Mouse (Mus musculus): Measurements from ENCODE around the gene Gsto2. TPM values are rescaled to one million over a fixed set of nuclear protein-coding genes. Genes with fewer than 3 reads are reported as not detected.

Gene Gsto2
- total RNA-seq, 2 experiments from 2014 or later, result 1.9 to 2.0 TPM

DNA sequence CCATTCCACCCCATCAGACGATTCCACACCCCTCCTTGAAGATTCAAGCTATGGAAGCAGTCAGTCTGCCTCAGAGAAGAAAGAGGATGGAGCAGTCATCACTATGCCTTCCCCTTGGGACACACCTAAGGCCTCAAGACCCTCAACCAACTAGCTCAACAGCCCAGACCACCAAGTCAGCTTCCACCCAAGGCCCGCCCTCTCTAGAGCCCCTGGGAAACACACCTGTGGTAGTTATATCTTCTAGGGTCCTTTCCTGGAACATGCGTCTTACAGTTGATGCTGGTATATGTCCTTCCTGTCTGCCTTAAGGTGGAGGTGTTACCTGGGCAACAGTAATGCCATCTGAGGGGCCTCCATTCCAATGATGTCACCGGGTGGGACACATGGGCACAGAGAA lies 48.9 kb downstream of the Gsto2 start:
- DNase-seq (ENCODE audit: low spot score), result no peak
- intact Hi-C loops (cut with DNase I), result no loop called here

DNA sequence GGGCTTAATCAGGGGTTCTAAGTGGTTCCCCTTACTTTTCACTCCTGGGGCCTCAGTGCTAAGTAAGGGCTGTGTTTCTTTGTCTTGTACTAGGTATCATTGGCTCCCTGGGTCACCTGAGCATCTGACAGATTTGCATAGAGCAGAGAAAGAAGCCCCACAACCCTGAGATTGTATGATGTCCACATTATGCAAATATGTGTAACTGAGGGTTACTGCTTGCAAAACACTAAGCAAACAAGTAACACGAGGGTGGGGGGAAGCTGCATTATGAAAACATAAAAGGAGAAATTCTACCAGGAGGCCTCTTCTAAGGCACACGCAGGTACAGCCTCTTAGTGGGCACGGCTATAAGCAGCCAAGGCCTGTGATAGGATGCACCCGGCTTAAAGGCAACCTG lies 49.9 kb downstream of the Gsto2 start:
- intact Hi-C loops (cut with DNase I), result no loop called here
- DNase-seq (ENCODE audit: low spot score), result no peak

DNA sequence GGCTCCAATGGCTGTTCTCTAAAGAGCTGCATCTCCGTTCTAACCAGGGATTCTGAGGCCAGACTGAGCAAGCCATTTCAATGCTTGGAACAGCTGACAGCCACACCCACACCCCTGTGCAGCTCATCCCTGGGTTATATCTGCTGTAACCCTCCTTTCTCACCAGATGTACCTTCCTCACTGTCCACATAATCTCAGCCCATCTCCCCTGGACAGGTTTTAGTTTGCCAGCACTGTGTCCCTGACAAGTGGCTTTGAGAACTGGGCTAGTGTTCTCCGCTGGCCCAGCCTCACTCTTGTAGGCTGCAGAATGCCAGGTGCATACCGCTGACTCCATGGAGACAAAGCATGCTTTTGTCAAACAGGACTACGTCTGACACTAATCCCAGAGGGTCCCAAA lies 52.1 kb downstream of the Gsto2 start:
- intact Hi-C loops (cut with DNase I), result no loop called here

DNA sequence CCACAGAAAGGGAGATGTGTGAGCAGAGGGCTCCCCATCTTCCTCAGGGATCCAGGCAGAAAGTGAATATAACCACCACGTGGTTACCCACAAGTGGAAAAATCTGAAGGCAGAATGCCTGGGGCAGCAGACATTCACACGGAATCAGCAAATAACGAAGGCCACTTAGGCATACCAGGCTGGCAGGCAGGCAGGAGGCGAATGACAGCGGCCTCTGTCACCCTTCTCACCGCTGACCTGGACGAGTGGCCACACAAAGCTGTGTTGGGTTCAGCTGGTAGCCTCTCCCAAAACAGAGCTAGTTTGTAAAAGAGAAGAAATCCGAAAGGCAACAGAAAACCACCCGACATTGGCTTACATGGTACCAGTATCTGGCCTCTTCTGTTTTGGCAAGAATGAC lies 52.7 kb downstream of the Gsto2 start:
- intact Hi-C loops (cut with DNase I), result no loop called here

More for the DNA sequence above, 52.1 kb downstream of the Gsto2 start:
- no peak for DNase-seq (ENCODE audit: low spot score)

DNA sequence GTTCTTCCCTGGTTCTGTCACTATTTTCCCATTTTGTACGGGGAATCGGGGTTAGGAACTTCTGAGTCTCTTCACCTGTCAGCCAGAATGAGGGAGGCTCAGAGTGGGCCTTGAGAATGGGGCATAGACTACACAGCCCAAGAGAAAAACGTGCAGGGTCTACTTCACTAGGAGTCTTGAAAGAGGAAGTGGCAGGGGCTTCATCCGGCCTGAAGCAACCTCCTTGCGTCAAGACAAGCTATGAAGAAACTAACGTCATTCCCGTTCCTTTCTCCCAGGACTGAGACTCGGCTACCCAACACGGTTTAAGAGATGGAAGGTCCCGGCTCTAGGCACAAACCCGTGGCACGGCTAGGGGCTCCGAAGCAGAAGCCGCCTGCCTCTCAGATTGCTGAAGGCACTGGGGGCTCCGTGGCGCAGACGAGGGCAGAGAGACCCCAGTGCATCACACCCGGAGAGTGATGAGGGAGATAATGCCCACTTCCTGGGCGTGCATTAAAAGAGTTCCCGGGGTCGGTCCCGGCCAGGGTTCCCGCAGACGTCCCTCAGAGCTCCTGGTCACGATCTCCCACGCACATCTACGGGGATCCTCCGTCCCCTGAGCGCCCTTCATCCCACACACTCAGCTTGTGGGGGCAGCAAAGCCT lies 53.2 kb downstream of the Gsto2 start:
- intact Hi-C loops (cut with DNase I), result no loop called here
- no peak for DNase-seq (ENCODE audit: low spot score)

More for the DNA sequence above, 52.7 kb downstream of the Gsto2 start:
- no peak for DNase-seq (ENCODE audit: low spot score)

GRCm38 (mm10) chr19:47919126-47919965 lies 54.0 kb downstream of the Gsto2 start, which contains the start of the genes Cfap43 and Itprip:
Gene Cfap43 (minus strand): TSS chr19:47919287.
Gene Itprip (minus strand): TSS chr19:47919299.
- DNase-seq (ENCODE audit: low spot score), result peak; percentile 80
- intact Hi-C loops (cut with DNase I), result no loop called here

- intact Hi-C loops (cut with DNase I), result no loop called here
- peak; percentile 33 for DNase-seq (ENCODE audit: low spot score)
Measured at GRCm38 (mm10) chr19:47919966-47920375, 54.6 kb downstream of the Gsto2 start.

DNA sequence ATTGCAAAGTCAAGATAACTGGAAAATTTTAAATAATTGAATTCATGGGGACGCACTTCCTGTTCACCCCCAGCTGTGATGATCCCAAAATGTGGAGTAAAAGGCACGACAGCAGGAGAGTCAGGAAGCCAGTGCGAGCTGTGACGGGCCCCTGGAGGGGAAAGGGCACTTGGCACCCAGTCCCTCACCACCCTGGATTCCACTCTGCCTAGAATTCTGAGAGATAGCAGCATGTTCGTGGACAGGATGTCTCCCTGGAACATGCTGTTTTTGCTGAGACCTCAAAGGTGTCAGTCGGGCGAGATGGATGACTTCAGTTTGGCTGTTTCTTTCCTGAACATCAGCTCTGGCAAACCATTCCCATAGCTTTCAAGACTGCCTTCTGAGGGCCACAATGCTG lies 60.5 kb downstream of the Gsto2 start:
- no peak for DNase-seq (ENCODE audit: low spot score)
- intact Hi-C loops (cut with DNase I), result no loop called here

DNA sequence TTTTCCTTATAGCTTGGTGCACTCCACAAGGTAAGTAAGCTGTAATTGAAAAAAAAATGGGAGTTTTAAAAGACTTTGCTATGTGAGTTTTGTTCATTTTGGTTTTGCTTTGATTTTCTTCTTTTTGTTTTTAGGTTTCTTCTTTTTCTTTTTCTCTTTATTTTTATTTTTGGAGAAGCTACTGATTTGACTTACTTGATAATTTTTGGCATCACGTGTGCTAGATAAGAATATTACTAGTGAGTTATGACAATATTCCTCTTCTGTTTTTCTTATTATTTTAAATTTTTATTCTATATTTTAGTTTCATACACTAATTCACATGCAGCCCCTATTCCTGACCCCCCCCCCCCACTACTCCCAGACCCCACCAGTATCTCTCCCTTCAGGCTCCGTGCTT lies 61.7 kb downstream of the Gsto2 start:
- intact Hi-C loops (cut with DNase I), result no loop called here

GRCm38 (mm10) chr19:47929043-47929442 lies 63.7 kb downstream of the Gsto2 start:
- intact Hi-C loops (cut with DNase I), result no loop called here

More for the DNA sequence above, 61.7 kb downstream of the Gsto2 start:
- DNase-seq (ENCODE audit: low spot score), result no peak

DNA sequence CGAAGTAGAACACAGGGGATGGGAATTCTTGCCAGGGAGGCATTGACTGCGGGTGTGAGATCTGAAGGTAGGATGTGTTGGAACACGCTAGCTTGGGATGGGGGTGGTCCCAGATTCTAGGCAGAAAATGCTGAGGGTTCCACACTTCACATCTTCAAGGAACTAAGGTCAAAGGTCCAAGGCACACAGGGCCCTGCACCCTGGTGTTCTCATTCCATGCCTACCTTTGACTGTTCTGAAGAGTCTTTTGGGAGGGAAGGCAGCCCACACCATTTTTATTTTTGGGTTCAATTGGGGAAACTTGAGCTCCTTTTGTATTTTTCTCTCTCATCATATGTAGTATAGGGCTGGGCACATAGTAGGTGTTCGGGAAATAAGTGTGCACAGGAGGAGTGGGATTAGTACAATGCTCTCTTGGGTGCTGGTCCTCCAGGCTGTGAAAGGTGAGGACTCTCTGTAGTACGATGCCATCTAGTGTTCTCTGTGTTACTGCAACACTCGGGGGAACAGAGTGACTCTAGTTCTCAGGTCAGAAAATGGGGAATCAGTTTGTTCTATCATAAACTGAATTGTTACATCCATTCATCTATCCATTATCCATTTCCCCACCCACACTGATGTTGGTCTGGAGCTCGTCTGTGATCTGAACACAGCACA lies 66.8 kb downstream of the Gsto2 start:
- no peak for DNase-seq (ENCODE audit: low spot score)
- intact Hi-C loops (cut with DNase I), result loop anchor here (1.0 to 2.0 kb wide), 2 partner anchors 50 to 273 kb away; no protein-coding TSS in a partner anchor

More at GRCm38 (mm10) chr19:47929043-47929442, 63.7 kb downstream of the Gsto2 start:
- DNase-seq (ENCODE audit: low spot score), result no peak

- intact Hi-C loops (cut with DNase I), result no loop called here
- no peak for DNase-seq (ENCODE audit: low spot score)
Measured at GRCm38 (mm10) chr19:47934146-47934545, 68.8 kb downstream of the Gsto2 start.

DNA sequence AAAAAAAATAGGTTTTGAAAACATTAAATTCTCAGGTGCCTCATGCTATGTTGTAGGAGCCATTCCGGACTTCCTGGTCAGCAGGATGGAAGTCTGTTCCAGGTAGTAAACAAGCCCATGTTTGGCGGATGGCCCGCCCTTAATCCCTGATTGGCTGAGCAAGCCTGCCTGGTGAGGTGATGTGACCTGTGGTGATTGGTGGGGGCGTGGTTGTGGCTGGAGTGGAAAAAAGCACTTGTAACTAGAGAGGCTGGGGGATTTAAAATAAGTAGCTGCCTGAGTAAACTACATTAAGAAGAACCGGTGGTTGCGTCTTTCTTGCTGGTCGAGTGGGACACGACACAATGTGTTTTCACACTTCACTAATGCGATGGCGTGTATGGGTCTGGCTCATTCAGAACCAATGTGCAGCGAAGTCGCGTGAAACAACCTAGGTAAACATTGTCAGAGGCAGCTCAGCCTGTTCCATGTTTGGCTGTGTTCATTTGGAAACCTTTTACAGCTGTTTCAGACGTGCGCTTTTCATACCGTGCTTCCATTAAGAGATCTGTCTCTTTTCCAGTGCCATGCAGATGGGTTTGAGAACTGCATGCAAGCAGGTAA lies 69.4 kb downstream of the Gsto2 start:
- intact Hi-C loops (cut with DNase I), result no loop called here
- no peak for DNase-seq (ENCODE audit: low spot score)

DNA sequence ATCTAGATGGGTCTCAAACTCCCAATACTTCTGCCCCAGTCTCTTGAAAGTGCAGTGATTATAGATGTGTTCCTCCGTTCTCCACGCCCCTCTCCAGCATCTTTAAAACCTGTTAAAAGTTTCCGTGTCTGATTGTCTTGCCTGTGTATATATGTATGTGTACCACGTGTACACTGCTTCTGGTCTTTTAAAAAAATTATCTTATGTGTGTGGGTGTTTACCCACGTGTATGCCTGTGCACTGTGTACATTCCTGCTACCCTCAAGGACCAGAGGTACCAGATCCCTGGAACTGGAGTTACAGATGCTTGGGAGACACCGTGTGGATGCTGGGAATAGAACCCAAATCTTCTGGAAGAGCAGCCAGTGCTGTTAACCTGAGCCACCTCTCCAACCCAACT lies 70.2 kb downstream of the Gsto2 start:
- intact Hi-C loops (cut with DNase I), result no loop called here
- DNase-seq (ENCODE audit: low spot score), result no peak

Small RNA genes lying within 50 kb of the gene (microRNA-seq; reads per million reads assigned to microRNA genes)
- not detected for gene Gm22240

Other genes starting within 250 kb of the Gsto2 start
- not detected for gene Col17a1, start 173.4 kb upstream of the Gsto2 start, total RNA-seq (2021)
- gene Sfr1, start 133.9 kb upstream of the Gsto2 start, total RNA-seq (2021), result 10 to 100 TPM; 63.2 to 70.0 TPM
- gene Gsto1, start 10.6 kb upstream of the Gsto2 start, total RNA-seq (2021), result 100 to 1,000 TPM; 165 to 166 TPM
- under 1 TPM in 1 of 2 experiments, not detected in 1; 0.25 TPM for gene Cfap43, start 53.8 kb downstream of the Gsto2 start, total RNA-seq (2021)
- gene Itprip, start 53.8 kb downstream of the Gsto2 start, total RNA-seq (2021), result 1 to 10 TPM; 9.0 to 9.9 TPM
- 1 to 10 TPM; 2.6 to 3.3 TPM for gene Cfap58, start 72.1 kb downstream of the Gsto2 start, total RNA-seq (2021)

All from heart, postnatal 25 days (tissue).